Mouse (Mus musculus) thymus, adult 2 months (tissue): ENCODE measurements around the gene Blvrb.

Experiments
- CTCF ChIP-seq: fragments of 200-500 bp; IDR thresholded peaks from 2 replicates; pipeline ENCODE4 v1.5.1; 2012; ENCODE audit warnings: mild to moderate bottlenecking, control low read depth, low read length, moderate library complexity, borderline replicate concordance; ENCODE audit not compliant: control insufficient read depth, poor library complexity, insufficient read depth; ENCODE audit errors: extremely low read depth
- POLR2A ChIP-seq: fragments of 200-500 bp; IDR thresholded peaks from 2 replicates; pipeline ENCODE4 v1.6.1; 2012; ENCODE audit warnings: mild to moderate bottlenecking, low read length, control low read depth, moderate library complexity; ENCODE audit not compliant: control insufficient read depth, poor library complexity, insufficient read depth; ENCODE audit errors: extremely low read depth

GRCm38 (mm10) chr7:27460477-27460876, 12.7 kb downstream of the Blvrb start:
- TF ChIP-seq CTCF (no peak), POLR2A (no peak)
